Mouse (Mus musculus) liver, embryonic 11.5 days (tissue): ENCODE results near the gene Stac2. TPM values are rescaled to one million over a fixed set of nuclear protein-coding genes. Genes with fewer than 3 reads are reported as not detected.

Experiments used
- ATAC-seq: fragments of 200-750 bp; cut with Nextera tagmentation; replicated peaks from 2 replicates; pipeline ENCODE4 v1.8.0; 2017; ENCODE audit warnings: moderate number of reproducible peaks, mild to moderate bottlenecking, moderate TSS enrichment, moderate library complexity; ENCODE audit not compliant: low FRiP score
- DNase-seq: peaks from one replicate; pipeline ENCODE4 v3.0.0-alpha.2; 2017; ENCODE audit warnings: low spot score
- H3K27ac ChIP-seq: fragments of 300-500 bp; sonication (generic); 2 replicates; pipeline ENCODE4 v1.5.1; 2014; ENCODE audit warnings: mild to moderate bottlenecking, low read depth, low read length, control low read depth
- H3K27me3 ChIP-seq: fragments of 300-500 bp; sonication (generic); replicated peaks from 2 replicates; pipeline ENCODE4 v1.6.1; 2014; ENCODE audit warnings: low read length, mixed read lengths; ENCODE audit not compliant: control insufficient read depth, insufficient read depth
- H3K36me3 ChIP-seq: fragments of 300-500 bp; sonication (generic); 2 replicates; pipeline ENCODE4 v1.6.1; 2014; ENCODE audit warnings: mild to moderate bottlenecking, low read length, moderate library complexity, mixed read lengths; ENCODE audit not compliant: control insufficient read depth, insufficient read depth
- H3K4me1 ChIP-seq: fragments of 300-500 bp; sonication (generic); replicated peaks from 2 replicates; pipeline ENCODE4 v1.6.1; 2014; ENCODE audit warnings: low read length, mixed read lengths; ENCODE audit not compliant: control insufficient read depth, insufficient read depth
- H3K4me2 ChIP-seq: fragments of 300-500 bp; sonication (generic); 2 replicates; pipeline ENCODE4 v1.6.1; 2014; ENCODE audit warnings: mild to moderate bottlenecking, control low read depth, moderate library complexity
- H3K4me3 ChIP-seq: fragments of 300-500 bp; sonication (generic); 2 replicates; pipeline ENCODE4 v1.5.1; 2014; ENCODE audit warnings: low read depth, low read length, control low read depth
- H3K9ac ChIP-seq: fragments of 300-500 bp; sonication (generic); 2 replicates; pipeline ENCODE4 v1.6.1; 2014; ENCODE audit warnings: low read depth, low read length, control low read depth
- H3K9me3 ChIP-seq: fragments of 300-500 bp; sonication (generic); 2 replicates; pipeline ENCODE4 v1.6.1; 2016; ENCODE audit warnings: low read length, inconsistent platforms, mixed read lengths; ENCODE audit not compliant: control insufficient read depth
- WGBS: fragments of 180-500 bp; shearing (Covaris S2); extraction: QIAGEN DNeasy Blood & Tissue Kit; methylation state at CpG from one replicate; pipeline ENCODE4 v1.1.7; 2014; 5-methylcytosine and 5-hydroxymethylcytosine counted together
- polyA plus RNA-seq: library from polyadenylated mRNA; unstranded; fragments of >200 nt; fragmentation: Nextera tagmentation; extraction: Ambion mirVana; gene quantifications from 2 replicates; pipeline ENCODE4 v1.2.1, GENCODE M21; 2014

The Stac2 gene
- polyA plus RNA-seq, 1 experiment from 2014 or later, result 0.43 TPM

GRCm38 (mm10) chr11:98012831-98013230 lies 40.4 kb downstream of the Stac2 start:
- H3K9me3 ChIP-seq, result no peaks in the 10 kb centered on the region
- H3K27me3 ChIP-seq, result peaks cover 10% of the 10 kb centered on the region; the same call in 1 of the 2 replicates
- no peaks in the 10 kb centered on the region for H3K4me1 ChIP-seq
- ATAC-seq (no peak), DNase-seq (no peak)
- 75% methylated on average over 10 of the region's 10 CpGs for WGBS
- no peak overlapping the region for H3K4me2 ChIP-seq
- no peak overlapping the region for H3K27ac ChIP-seq
- no peaks in the 10 kb centered on the region for H3K36me3 ChIP-seq
- H3K4me3 ChIP-seq, result no peak overlapping the region
- no peak overlapping the region for H3K9ac ChIP-seq

DNA sequence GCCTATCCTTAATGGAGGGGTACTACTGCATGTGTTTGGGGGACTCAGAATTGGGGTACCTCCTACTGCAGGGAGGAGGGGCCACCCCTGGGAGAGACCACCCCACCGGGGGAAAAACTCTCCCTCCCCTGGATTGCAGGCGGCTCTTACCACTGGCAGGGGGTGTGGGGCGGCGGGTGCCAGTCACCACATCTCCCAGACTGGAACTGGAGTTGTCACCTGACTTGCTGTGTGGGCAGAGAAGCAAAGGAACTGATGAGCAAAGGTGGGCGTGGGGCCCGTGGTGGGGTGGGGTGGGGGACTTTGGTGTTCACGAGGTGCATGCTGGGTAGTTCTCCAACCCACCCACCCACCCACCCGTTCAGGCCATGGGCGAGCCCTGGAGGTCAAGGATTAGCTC lies 41.5 kb downstream of the Stac2 start:
- H3K36me3 ChIP-seq, result no peaks in the 10 kb centered on the region
- H3K4me2 ChIP-seq, result no peak overlapping the region
- peaks cover 10% of the 10 kb centered on the region; the same call in 1 of the 2 replicates for H3K27me3 ChIP-seq
- no peak overlapping the region for H3K9ac ChIP-seq
- 42% methylated on average over 9 of the region's 9 CpGs for WGBS
- ATAC-seq, result no peak
- no peak for DNase-seq
- no peak overlapping the region for H3K4me3 ChIP-seq
- H3K4me1 ChIP-seq, result no peaks in the 10 kb centered on the region
- no peak overlapping the region for H3K27ac ChIP-seq
- no peaks in the 10 kb centered on the region for H3K9me3 ChIP-seq

DNA sequence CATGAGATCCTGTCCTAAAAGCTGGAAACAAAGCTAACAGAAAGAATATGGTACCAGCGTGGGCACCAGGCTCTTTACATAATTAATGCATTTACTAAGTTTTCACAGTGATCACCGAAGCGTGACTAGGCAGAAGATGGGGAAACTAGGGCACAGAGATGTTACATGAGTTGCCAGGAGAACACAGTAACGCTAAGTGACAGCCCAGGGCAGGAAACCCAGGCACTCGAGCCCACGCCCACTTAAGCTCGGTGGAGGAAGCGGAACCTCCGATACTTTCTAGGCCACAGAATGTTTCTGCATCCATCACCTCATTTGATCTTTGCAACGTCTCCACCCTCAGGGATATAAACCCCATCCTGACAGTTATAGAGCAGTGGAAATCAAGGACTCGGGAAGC lies 45.2 kb downstream of the Stac2 start:
- ATAC-seq, result no peak
- WGBS, result 72% methylated on average over 11 of the region's 11 CpGs
- H3K9ac ChIP-seq, result no peak overlapping the region
- peaks cover 13% of the 10 kb centered on the region for H3K27me3 ChIP-seq
- no peak overlapping the region for H3K4me2 ChIP-seq
- DNase-seq, result no peak
- no peaks in the 10 kb centered on the region for H3K9me3 ChIP-seq
- no peak overlapping the region for H3K27ac ChIP-seq
- H3K4me1 ChIP-seq, result peaks cover 3% of the 10 kb centered on the region
- H3K36me3 ChIP-seq, result no peaks in the 10 kb centered on the region
- no peak overlapping the region for H3K4me3 ChIP-seq

GRCm38 (mm10) chr11:98005686-98006085 lies 47.6 kb downstream of the Stac2 start:
- WGBS, result 85% methylated on average over 10 of the region's 10 CpGs
- Histone ChIP-seq H3K4me3 (no peak overlapping the region), H3K27ac (no peak overlapping the region), H3K9ac (no peak overlapping the region), H3K4me2 (no peak overlapping the region), H3K4me1 (peaks cover 7% of the 10 kb centered on the region), H3K9me3 (no peaks in the 10 kb centered on the region), H3K27me3 (peaks cover 19% of the 10 kb centered on the region), H3K36me3 (no peaks in the 10 kb centered on the region)
- DNase-seq (no peak), ATAC-seq (no peak)

GRCm38 (mm10) chr11:98005076-98005475 lies 48.2 kb downstream of the Stac2 start:
- Histone ChIP-seq H3K9ac (no peak overlapping the region), H3K4me3 (0 out of 2 replicates have a peak overlapping the region, but pooled peaks have one; percentile 10), H3K4me1 (peaks cover 7% of the 10 kb centered on the region), H3K36me3 (no peaks in the 10 kb centered on the region), H3K27ac (no peak overlapping the region), H3K4me2 (peak overlapping the region; percentile 50), H3K27me3 (peaks cover 25% of the 10 kb centered on the region), H3K9me3 (no peaks in the 10 kb centered on the region)
- 28% methylated on average over 13 of the region's 13 CpGs for WGBS
- DNase-seq, result no peak
- ATAC-seq, result no peak; the same call in 1 of the 2 replicates

- no peak overlapping the region for H3K9ac ChIP-seq
- H3K27ac ChIP-seq, result no peak overlapping the region
- no peak overlapping the region for H3K4me3 ChIP-seq
- ATAC-seq (no peak), DNase-seq (no peak)
- H3K27me3 ChIP-seq, result peaks cover 28% of the 10 kb centered on the region
- WGBS, result 76% methylated on average over 8 of the region's 8 CpGs
- no peak overlapping the region for H3K4me2 ChIP-seq
- no peaks in the 10 kb centered on the region for H3K36me3 ChIP-seq
- peaks cover 7% of the 10 kb centered on the region for H3K4me1 ChIP-seq
- no peaks in the 10 kb centered on the region for H3K9me3 ChIP-seq
These were observed 49.1 kb downstream of the Stac2 start for GRCm38 (mm10) chr11:98004161-98004560.

DNA sequence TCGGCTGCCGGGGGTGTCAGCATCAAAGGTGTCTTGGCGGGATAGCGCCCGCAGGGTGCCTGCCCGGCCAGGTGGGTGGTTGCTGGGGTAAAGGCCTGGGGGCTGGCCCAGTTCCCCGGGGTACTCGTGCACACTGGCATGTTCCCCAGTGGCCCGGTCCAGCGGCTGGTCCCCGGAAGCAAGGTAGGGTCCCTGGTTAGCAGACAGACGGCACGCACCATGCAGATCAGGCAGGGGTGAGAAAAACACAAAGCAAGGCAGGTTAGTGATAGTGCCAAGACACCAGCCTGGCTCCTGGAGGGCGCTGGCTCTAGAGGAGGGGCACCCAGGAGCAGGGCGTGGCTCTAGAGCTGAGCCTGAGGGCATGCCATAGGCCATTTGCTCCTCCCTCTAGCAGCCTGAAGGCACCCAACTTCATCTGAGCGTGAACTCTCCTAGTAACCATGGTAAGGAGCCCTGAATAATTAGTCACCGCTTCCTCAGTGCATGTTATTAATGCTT lies 50.0 kb downstream of the Stac2 start:
- no peak for DNase-seq
- Histone ChIP-seq H3K27me3 (peaks cover 28% of the 10 kb centered on the region), H3K27ac (no peak overlapping the region), H3K4me2 (peak overlapping the region; percentile 70), H3K4me1 (peaks cover 7% of the 10 kb centered on the region), H3K9ac (no peak overlapping the region), H3K9me3 (no peaks in the 10 kb centered on the region), H3K36me3 (no peaks in the 10 kb centered on the region), H3K4me3 (peak overlapping the region; percentile 33)
- WGBS, result 35% methylated on average over 17 of the region's 17 CpGs
- ATAC-seq, result no peak

DNA sequence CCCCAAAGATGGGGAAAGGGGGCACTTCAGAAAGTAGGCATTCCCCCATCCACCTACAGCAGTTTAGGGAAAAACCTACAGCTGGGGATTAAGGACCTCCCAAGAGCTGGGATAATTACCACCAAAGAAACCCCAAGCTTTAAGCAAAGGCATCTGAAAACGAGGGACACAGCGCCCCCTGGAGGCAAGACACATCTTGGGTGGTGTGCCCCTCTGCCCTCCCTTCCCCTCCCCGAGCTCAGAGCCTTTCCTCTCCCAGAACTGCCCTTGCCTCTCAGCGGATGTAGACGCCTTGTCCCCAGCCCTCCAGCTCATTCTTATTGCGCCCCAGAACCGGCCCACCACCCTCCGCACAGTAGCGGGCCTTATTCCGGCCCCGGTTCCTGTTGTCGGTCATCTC lies 50.6 kb downstream of the Stac2 start:
- peak; percentile 77 for DNase-seq
- Histone ChIP-seq H3K4me3 (peak overlapping the region; percentile 33), H3K4me1 (peaks cover 7% of the 10 kb centered on the region), H3K27me3 (peaks cover 28% of the 10 kb centered on the region), H3K27ac (no peak overlapping the region), H3K9me3 (no peaks in the 10 kb centered on the region), H3K4me2 (peak overlapping the region; percentile 70), H3K9ac (no peak overlapping the region), H3K36me3 (no peaks in the 10 kb centered on the region)
- 0 out of 2 replicates have a peak, but pooled peaks have one; percentile 21 for ATAC-seq
- WGBS, result 7% methylated on average over 12 of the region's 12 CpGs

DNA sequence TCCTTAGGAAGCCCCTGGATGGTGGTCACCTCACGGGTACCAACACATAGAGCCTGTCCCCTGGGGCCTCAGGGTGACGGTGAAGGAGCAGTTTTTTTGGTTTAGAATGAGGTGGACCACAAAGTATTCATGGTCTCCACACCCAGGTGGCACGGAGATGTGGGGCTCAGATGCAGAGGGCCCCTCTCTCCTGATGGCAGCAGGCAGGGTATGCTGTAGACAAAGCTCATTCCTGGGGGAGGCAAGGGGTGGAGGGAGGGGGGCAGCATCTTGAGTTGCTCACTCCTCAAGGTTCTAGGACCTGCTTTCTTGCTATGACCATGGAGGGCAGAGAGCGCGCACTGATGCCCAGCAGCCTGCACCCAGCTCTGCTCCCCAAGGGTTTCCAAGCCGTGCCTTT lies 51.3 kb downstream of the Stac2 start:
- H3K36me3 ChIP-seq, result no peaks in the 10 kb centered on the region
- H3K4me1 ChIP-seq, result peaks cover 7% of the 10 kb centered on the region
- no peak overlapping the region for H3K27ac ChIP-seq
- H3K9ac ChIP-seq, result no peak overlapping the region
- WGBS, result 52% methylated on average over 6 of the region's 6 CpGs
- H3K27me3 ChIP-seq, result peaks cover 28% of the 10 kb centered on the region
- DNase-seq (no peak), ATAC-seq (no peak)
- H3K4me3 ChIP-seq, result no peak overlapping the region
- no peaks in the 10 kb centered on the region for H3K9me3 ChIP-seq
- H3K4me2 ChIP-seq, result no peak overlapping the region
